Mouse (Mus musculus): ENCODE results near the gene Olfr320. TPM values are rescaled to one million over a fixed set of nuclear protein-coding genes. Genes with fewer than 3 reads are reported as not detected.
"Not testable (repeated sequence)": the region's sequence is repeated elsewhere in the genome, so short reads cannot be mapped to it uniquely, and the experiment has no call there.

Olfr320 gene
- polyA plus RNA-seq, 1 experiment from 2014 or later: not detected

- not testable (repeated sequence) for H3K27me3 ChIP-seq (ENCODE audit: control insufficient read depth, insufficient read depth, low read length); H3K9ac ChIP-seq (replicated peaks; ENCODE audit: low read depth, low read length); ATAC-seq (ENCODE audit: low read depth); H3K27ac ChIP-seq (ENCODE audit: low read depth, low read length); H3K4me3 ChIP-seq (ENCODE audit: low read depth, low read length); H3K4me1 ChIP-seq (ENCODE audit: control insufficient read depth, insufficient read depth, low read length); H3K9me3 ChIP-seq (ENCODE audit: control insufficient read depth, low read length); H3K36me3 ChIP-seq (ENCODE audit: control insufficient read depth, insufficient read depth, low read length); H3K4me2 ChIP-seq (ENCODE audit: low read depth, low read length)
- 79% methylated on average over 6 of the region's 6 CpGs for WGBS
Observed at GRCm38 (mm10) chr11:58727896-58728650, 47.2 kb downstream of the Olfr320 start.

DNA sequence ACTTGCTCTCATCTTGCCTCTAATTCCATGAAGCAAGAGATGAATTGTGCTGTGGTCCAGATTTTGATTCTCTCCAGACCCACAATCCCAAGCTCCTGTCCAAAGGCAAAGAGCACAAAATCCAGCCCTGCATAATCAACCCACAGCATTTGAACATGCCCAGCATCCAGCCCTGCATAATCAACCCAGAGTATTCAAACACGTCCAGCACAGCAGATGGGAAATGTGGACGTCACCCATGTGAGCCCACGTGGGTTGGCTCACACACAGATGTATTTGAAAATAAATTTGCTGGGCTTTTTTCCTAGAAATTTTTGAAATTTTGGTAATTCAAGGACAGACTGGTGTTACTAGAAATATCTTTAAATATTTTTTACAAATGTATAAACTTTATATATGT lies 52.5 kb downstream of the Olfr320 start:
- Histone ChIP-seq H3K9ac (replicated peaks; ENCODE audit: low read depth, low read length) (no peak overlapping the region), H3K4me2 (ENCODE audit: low read depth, low read length) (no peak overlapping the region), H3K27ac (ENCODE audit: low read depth, low read length) (no peak overlapping the region), H3K4me3 (ENCODE audit: low read depth, low read length) (no peak overlapping the region), H3K4me1 (ENCODE audit: control insufficient read depth, insufficient read depth, low read length) (no peaks in the 10 kb centered on the region), H3K36me3 (ENCODE audit: control insufficient read depth, insufficient read depth, low read length) (no peaks in the 10 kb centered on the region), H3K27me3 (ENCODE audit: control insufficient read depth, insufficient read depth, low read length) (no peaks in the 10 kb centered on the region), H3K9me3 (ENCODE audit: control insufficient read depth, low read length) (no peaks in the 10 kb centered on the region)
- ATAC-seq (ENCODE audit: low read depth): no peak
- WGBS: 48% methylated on average over 3 of the region's 3 CpGs

Other genes starting within 250 kb of the Olfr320 start
- not detected in 2 replicates for gene Gm12253, start 248.5 kb upstream of the Olfr320 start, polyA plus RNA-seq (2014; fragmentation: Nextera tagmentation; extraction: Ambion mirVana)
- not detected in 2 replicates for gene Lypd9, start 228.2 kb upstream of the Olfr320 start, polyA plus RNA-seq (2014; fragmentation: Nextera tagmentation; extraction: Ambion mirVana)
- gene Olfr30, start 218.8 kb upstream of the Olfr320 start, polyA plus RNA-seq (2014; fragmentation: Nextera tagmentation; extraction: Ambion mirVana): not detected in 2 replicates
- not detected in 2 replicates for gene Olfr332, start 188.5 kb upstream of the Olfr320 start, polyA plus RNA-seq (2014; fragmentation: Nextera tagmentation; extraction: Ambion mirVana)
- gene Olfr331, start 178.5 kb upstream of the Olfr320 start, polyA plus RNA-seq (2014; fragmentation: Nextera tagmentation; extraction: Ambion mirVana): not detected in 2 replicates
- 0.39 TPM in 1 of 2 replicates, not detected in the other for gene Olfr330, start 146.3 kb upstream of the Olfr320 start, polyA plus RNA-seq (2014; fragmentation: Nextera tagmentation; extraction: Ambion mirVana)
- 0.08 and 0.16 TPM in 2 replicates for gene Olfr329-ps, start 134.7 kb upstream of the Olfr320 start, polyA plus RNA-seq (2014; fragmentation: Nextera tagmentation; extraction: Ambion mirVana)
- 0.12 and 0.18 TPM in 2 replicates for gene Olfr328, start 125.5 kb upstream of the Olfr320 start, polyA plus RNA-seq (2014; fragmentation: Nextera tagmentation; extraction: Ambion mirVana)
- gene Olfr224, start 110.5 kb upstream of the Olfr320 start, polyA plus RNA-seq (2014; fragmentation: Nextera tagmentation; extraction: Ambion mirVana): 0.13 TPM in 1 of 2 replicates, not detected in the other
- gene Olfr325, start 103.4 kb upstream of the Olfr320 start, polyA plus RNA-seq (2014; fragmentation: Nextera tagmentation; extraction: Ambion mirVana): not detected in 2 replicates
- gene Olfr324, start 86.0 kb upstream of the Olfr320 start, polyA plus RNA-seq (2014; fragmentation: Nextera tagmentation; extraction: Ambion mirVana): 0.15 and 0.42 TPM in 2 replicates
- gene 2210407C18Rik, start 65.0 kb upstream of the Olfr320 start, polyA plus RNA-seq (2014; fragmentation: Nextera tagmentation; extraction: Ambion mirVana): not detected in 2 replicates
- not detected in 2 replicates for gene Olfr323, start 50.6 kb upstream of the Olfr320 start, polyA plus RNA-seq (2014; fragmentation: Nextera tagmentation; extraction: Ambion mirVana)
- gene Trim58, start 40.6 kb upstream of the Olfr320 start, polyA plus RNA-seq (2014; fragmentation: Nextera tagmentation; extraction: Ambion mirVana): 0.15 and 0.21 TPM in 2 replicates
- gene Olfr322, start 22.3 kb upstream of the Olfr320 start, polyA plus RNA-seq (2014; fragmentation: Nextera tagmentation; extraction: Ambion mirVana): not detected in 2 replicates
- gene Olfr319, start 18.1 kb downstream of the Olfr320 start, polyA plus RNA-seq (2014; fragmentation: Nextera tagmentation; extraction: Ambion mirVana): not detected in 2 replicates
- gene Olfr318, start 42.9 kb downstream of the Olfr320 start, polyA plus RNA-seq (2014; fragmentation: Nextera tagmentation; extraction: Ambion mirVana): not detected in 2 replicates
- 0.48 and 0.63 TPM in 2 replicates for gene Olfr317, start 58.1 kb downstream of the Olfr320 start, polyA plus RNA-seq (2014; fragmentation: Nextera tagmentation; extraction: Ambion mirVana)
- gene Olfr316, start 71.6 kb downstream of the Olfr320 start, polyA plus RNA-seq (2014; fragmentation: Nextera tagmentation; extraction: Ambion mirVana): not detected in 2 replicates
- gene Olfr315, start 92.1 kb downstream of the Olfr320 start, polyA plus RNA-seq (2014; fragmentation: Nextera tagmentation; extraction: Ambion mirVana): not detected in 2 replicates
- not detected in 2 replicates for gene Olfr314, start 101.9 kb downstream of the Olfr320 start, polyA plus RNA-seq (2014; fragmentation: Nextera tagmentation; extraction: Ambion mirVana)
- gene Fam183b, start 120.9 kb downstream of the Olfr320 start, polyA plus RNA-seq (2014; fragmentation: Nextera tagmentation; extraction: Ambion mirVana): 6.9 and 13.2 TPM in 2 replicates
- not detected in 2 replicates for gene Olfr313, start 133.9 kb downstream of the Olfr320 start, polyA plus RNA-seq (2014; fragmentation: Nextera tagmentation; extraction: Ambion mirVana)
- gene Olfr312, start 148.1 kb downstream of the Olfr320 start, polyA plus RNA-seq (2014; fragmentation: Nextera tagmentation; extraction: Ambion mirVana): not detected in 2 replicates
- not detected in 2 replicates for gene Olfr311, start 158.2 kb downstream of the Olfr320 start, polyA plus RNA-seq (2014; fragmentation: Nextera tagmentation; extraction: Ambion mirVana)
- 28.5 and 30.4 TPM in 2 replicates for gene Gm12258, start 166.1 kb downstream of the Olfr320 start, polyA plus RNA-seq (2014; fragmentation: Nextera tagmentation; extraction: Ambion mirVana)
- 12.3 and 14.8 TPM in 2 replicates for gene 2810021J22Rik, start 186.1 kb downstream of the Olfr320 start, polyA plus RNA-seq (2014; fragmentation: Nextera tagmentation; extraction: Ambion mirVana)
- gene Zfp39, start 223.1 kb downstream of the Olfr320 start, polyA plus RNA-seq (2014; fragmentation: Nextera tagmentation; extraction: Ambion mirVana): 10.2 and 10.6 TPM in 2 replicates
- gene Btnl10, start 236.8 kb downstream of the Olfr320 start, polyA plus RNA-seq (2014; fragmentation: Nextera tagmentation; extraction: Ambion mirVana): not detected in 2 replicates

Data from neural tube, embryonic 14.5 days (tissue).